Mouse (Mus musculus): ENCODE measurements around the gene Jag1.

GRCm38 (mm10) chr2:137092523-137093297 is 23.7 kb downstream of the Jag1 start:
- TF ChIP-seq GATA1 (IDR thresholded peaks at IDR 0.05; ENCODE audit: borderline replicate concordance, low read length): no peak
- TF ChIP-seq FLI1 (IDR thresholded peaks at IDR 0.05; ENCODE audit: low read length): no peak
